Mouse (Mus musculus): ENCODE results near the gene Gdpd5.

DNA sequence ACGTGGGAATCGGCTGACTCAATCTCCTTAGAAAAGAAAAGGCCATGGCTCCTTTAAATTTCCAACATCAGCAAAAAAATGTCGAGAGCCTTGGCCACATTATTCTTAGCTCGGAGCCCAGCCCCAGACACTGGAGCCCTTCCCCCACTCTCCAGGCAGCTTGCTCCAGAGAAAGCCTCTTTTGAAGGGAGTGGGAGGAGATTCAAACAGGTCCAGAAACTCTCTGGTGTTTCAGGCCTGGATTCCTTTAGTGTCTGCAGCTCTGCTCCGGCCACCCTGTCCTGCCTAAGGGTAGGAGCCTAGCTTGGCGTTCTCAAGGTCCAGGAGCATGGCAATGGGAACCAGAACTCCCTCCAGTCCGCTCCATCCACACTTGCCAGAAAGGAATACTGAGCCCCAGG, 25.5 kb upstream of the Gdpd5 start:
- TF ChIP-seq EP300 (IDR thresholded peaks at IDR 0.05; ENCODE audit: insufficient read depth, low read depth, low read length): 0 out of 2 replicates have a peak, but pooled peaks have one; percentile 43
- TF ChIP-seq CTCF (IDR thresholded peaks at IDR 0.05): no peak
